Mouse (Mus musculus): ENCODE measurements at regions not wholly inside any gene's neighbourhood (a gene's known extent, or its start where the extent isn't known, plus 50 kb on each side); places are given as distances from the start of the nearest gene placed in this dataset.
A peak's percentile ranks its signal among the peaks of the same experiment; 100 is the strongest.

- no peak for DNase-seq (ENCODE audit: low read depth)
Measured at GRCm38 (mm10) chr8:126538136-126538535, 55.6 kb downstream of the Irf2bp2 start.

GRCm38 (mm10) chr8:126536928-126537618, 56.7 kb downstream of the Irf2bp2 start:
- no peak for DNase-seq (ENCODE audit: low read depth)

GRCm38 (mm10) chr8:126536132-126536927, 57.5 kb downstream of the Irf2bp2 start:
- DNase-seq (ENCODE audit: low read depth), result no peak

GRCm38 (mm10) chr8:126532284-126532974, 57.6 kb upstream of the Tarbp1 start:
- DNase-seq (ENCODE audit: low read depth), result peak; percentile 76

- DNase-seq (ENCODE audit: low read depth), result no peak
Measured at GRCm38 (mm10) chr8:126531459-126531858, 56.6 kb upstream of the Tarbp1 start.

GRCm38 (mm10) chr8:126529409-126529808, 54.5 kb upstream of the Tarbp1 start:
- DNase-seq (ENCODE audit: low read depth), result no peak

GRCm38 (mm10) chr8:126528434-126529080, 53.7 kb upstream of the Tarbp1 start:
- DNase-seq (ENCODE audit: low read depth), result no peak

GRCm38 (mm10) chr8:126526864-126527571, 52.2 kb upstream of the Tarbp1 start:
- DNase-seq (ENCODE audit: low read depth), result no peak

- no peak for DNase-seq (ENCODE audit: low read depth)
Measured at GRCm38 (mm10) chr8:126525575-126525974, 50.7 kb upstream of the Tarbp1 start.
